Mouse (Mus musculus) intestine, embryonic 14.5 days (tissue): Measurements from ENCODE around the gene Cers2. TPM values are rescaled to one million over a fixed set of nuclear protein-coding genes. Genes with fewer than 3 reads are reported as not detected.

ENCODE experiments used
- ATAC-seq: fragments of 200-750 bp; cut with Nextera tagmentation; replicated peaks from 2 replicates; pipeline ENCODE4 v1.8.0; 2017; ENCODE audit warnings: low read depth, moderate number of reproducible peaks, moderate TSS enrichment, moderate library complexity; ENCODE audit not compliant: low FRiP score, low TSS enrichment
- DNase-seq: peaks from one replicate; pipeline ENCODE4 v3.0.0-alpha.2; 2018; ENCODE audit warnings: low spot score
- H3K27ac ChIP-seq: fragments of 300-500 bp; sonication (generic); 2 replicates; pipeline ENCODE4 v1.5.1; 2014; ENCODE audit warnings: low read depth, mild to moderate bottlenecking, control low read depth
- H3K27me3 ChIP-seq: fragments of 300-500 bp; sonication (generic); replicated peaks from 2 replicates; pipeline ENCODE4 v1.6.1; 2014; ENCODE audit warnings: low read length, control low read depth; ENCODE audit not compliant: control insufficient read depth, insufficient read depth
- H3K36me3 ChIP-seq: fragments of 300-500 bp; sonication (generic); 2 replicates; pipeline ENCODE4 v1.6.1; 2014; ENCODE audit warnings: low read length, control low read depth; ENCODE audit not compliant: control insufficient read depth, insufficient read depth
- H3K4me1 ChIP-seq: fragments of 300-500 bp; sonication (generic); replicated peaks from 2 replicates; pipeline ENCODE4 v1.6.1; 2014; ENCODE audit warnings: low read length, control low read depth, mixed read lengths; ENCODE audit not compliant: control insufficient read depth, insufficient read depth
- H3K4me2 ChIP-seq: fragments of 300-500 bp; sonication (generic); 2 replicates; pipeline ENCODE4 v1.6.1; 2014; ENCODE audit warnings: low read length
- H3K4me3 ChIP-seq: fragments of 300-500 bp; sonication (generic); 2 replicates; pipeline ENCODE4 v1.5.1; 2014; ENCODE audit warnings: low read depth, low read length, control low read depth, mixed read lengths
- H3K9ac ChIP-seq: fragments of 300-500 bp; sonication (generic); 2 replicates; pipeline ENCODE4 v1.6.1; 2014; ENCODE audit warnings: mild to moderate bottlenecking, low read length
- H3K9me3 ChIP-seq: fragments of 300-500 bp; sonication (generic); 2 replicates; pipeline ENCODE4 v1.6.1; 2016; ENCODE audit warnings: low read length, control low read depth; ENCODE audit not compliant: control insufficient read depth
- WGBS: fragments of 180-500 bp; shearing (Covaris S2); extraction: QIAGEN DNeasy Blood & Tissue Kit; methylation state at CpG from one replicate; pipeline ENCODE4 v1.1.7; 2014; 5-methylcytosine and 5-hydroxymethylcytosine counted together
- polyA plus RNA-seq: library from polyadenylated mRNA; unstranded; fragments of >200 nt; fragmentation: Nextera tagmentation; extraction: Ambion mirVana; gene quantifications from 2 replicates; pipeline ENCODE4 v1.2.1, GENCODE M21; 2014

Cers2 gene
- polyA plus RNA-seq, 1 experiment from 2014 or later = 130 TPM

DNA sequence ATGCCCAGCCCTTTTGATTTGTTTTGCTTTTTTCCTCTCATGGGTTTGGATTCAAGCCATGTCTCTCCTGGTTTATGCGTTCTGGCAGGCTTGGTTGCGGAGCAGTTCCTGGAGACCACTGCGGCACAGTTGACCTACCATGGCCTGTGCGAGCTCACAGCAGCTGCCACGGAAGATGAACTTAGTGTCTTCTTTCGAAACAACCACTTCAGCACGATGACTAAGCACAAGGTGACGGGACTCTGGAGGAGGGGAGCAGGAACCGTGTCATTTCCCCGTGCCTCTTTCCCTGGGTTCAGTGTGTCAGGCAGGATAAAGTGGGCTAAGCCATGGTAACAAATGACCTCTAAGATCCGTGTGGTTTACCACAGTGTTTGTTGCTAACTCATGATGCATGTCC, 21.1 kb upstream of the Cers2 start:
- Histone ChIP-seq H3K36me3 (peaks cover 43% of the 10 kb centered on the region), H3K9me3 (no peaks in the 10 kb centered on the region), H3K4me1 (0 out of 2 replicates have a peak, but pooled peaks cover 3% of the 10 kb centered on the region), H3K9ac (no peak overlapping the region), H3K4me3 (no peak overlapping the region), H3K27ac (no peak overlapping the region), H3K4me2 (no peak overlapping the region), H3K27me3 (no peaks in the 10 kb centered on the region)
- 73% methylated on average over 11 of the region's 11 CpGs for WGBS
- DNase-seq (no peak), ATAC-seq (no peak)

DNA sequence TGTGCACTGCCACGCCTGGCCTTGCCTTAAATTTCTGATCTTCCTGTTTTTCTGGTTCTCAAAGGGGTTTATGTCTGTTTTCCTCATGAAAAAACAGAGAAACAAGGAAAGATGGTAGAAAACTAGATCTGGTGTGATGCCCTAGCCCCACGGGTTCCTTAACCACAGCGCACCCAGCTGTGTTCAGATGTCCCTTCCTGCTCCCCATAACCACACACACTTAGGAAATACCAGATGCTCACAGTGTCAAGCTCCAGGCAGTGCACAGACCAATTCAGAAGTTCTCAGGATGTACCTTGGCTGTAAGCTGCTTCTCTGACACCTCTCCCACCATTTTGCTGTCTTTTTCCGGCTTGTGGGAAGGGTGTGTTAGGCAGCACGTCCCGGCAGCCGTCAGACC, 20.3 kb upstream of the Cers2 start:
- Histone ChIP-seq H3K27me3 (no peaks in the 10 kb centered on the region), H3K36me3 (peaks cover 39% of the 10 kb centered on the region), H3K4me1 (0 out of 2 replicates have a peak, but pooled peaks cover 3% of the 10 kb centered on the region), H3K27ac (no peak overlapping the region), H3K4me3 (no peak overlapping the region), H3K9ac (no peak overlapping the region), H3K4me2 (no peak overlapping the region), H3K9me3 (no peaks in the 10 kb centered on the region)
- DNase-seq (no peak), ATAC-seq (no peak)
- WGBS = 88% methylated on average over 7 of the region's 7 CpGs

DNA sequence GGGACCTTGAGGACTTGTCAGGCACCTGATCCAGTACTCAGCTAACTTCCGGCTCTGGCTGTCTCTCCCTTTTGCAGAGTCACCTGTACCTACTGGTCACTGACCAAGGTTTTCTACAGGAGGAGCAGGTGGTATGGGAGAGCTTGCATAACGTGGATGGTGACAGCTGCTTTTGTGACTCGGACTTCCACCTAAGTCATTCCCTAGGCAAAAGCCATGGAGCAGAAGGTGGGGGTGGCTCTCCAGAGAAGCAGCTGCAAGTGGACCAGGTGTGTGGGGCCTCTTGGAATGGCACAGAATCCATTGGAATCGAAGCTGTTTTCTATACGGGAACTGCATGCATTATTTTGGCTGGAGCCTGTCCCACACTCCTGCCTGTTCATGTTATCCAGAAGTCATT, 19.9 kb upstream of the Cers2 start:
- ATAC-seq = no peak

DNA sequence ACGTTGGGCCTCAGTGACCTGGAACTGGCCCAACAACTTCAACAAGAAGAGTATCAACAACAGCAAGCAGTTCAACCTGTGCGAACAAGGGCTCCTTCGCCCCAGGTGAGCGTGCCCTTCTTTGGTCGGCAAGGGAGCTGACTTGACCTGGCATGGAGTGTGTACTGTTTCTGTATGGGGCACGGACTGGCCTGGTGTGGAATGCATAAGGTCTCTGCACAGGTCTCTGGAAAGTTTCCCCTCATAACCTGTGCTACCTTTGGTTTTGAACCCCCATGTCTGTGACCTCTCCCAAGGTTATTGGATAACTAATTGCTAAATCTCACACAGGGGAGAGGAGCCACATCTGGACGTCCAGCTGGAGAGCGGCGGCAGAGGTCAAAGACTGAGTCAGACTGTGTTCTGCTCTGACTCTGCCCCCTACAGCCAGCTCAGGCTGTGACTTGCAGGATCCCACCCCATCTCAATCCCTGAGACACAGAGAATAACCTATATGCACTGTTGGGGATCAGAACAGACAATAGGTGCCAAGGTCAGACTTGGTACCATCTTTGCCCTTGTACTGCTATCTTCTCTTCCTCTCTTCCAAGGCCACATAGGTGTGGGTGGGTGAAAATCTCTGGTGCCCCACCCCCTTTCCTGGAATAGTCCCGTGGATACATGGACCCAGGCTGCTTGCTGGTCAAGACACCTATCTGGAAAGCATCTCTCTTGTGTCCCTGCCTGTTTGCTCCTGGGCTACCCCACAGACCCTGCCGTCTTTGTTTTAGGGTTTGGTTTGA, 19.1 kb upstream of the Cers2 start:
- Histone ChIP-seq H3K27ac (no peak overlapping the region), H3K9me3 (no peaks in the 10 kb centered on the region), H3K4me2 (no peak overlapping the region), H3K9ac (no peak overlapping the region), H3K36me3 (peaks cover 39% of the 10 kb centered on the region), H3K4me3 (no peak overlapping the region), H3K4me1 (no peaks in the 10 kb centered on the region), H3K27me3 (no peaks in the 10 kb centered on the region)
- DNase-seq (no peak), ATAC-seq (no peak)
- WGBS = 78% methylated on average over 11 of the region's 11 CpGs

More for the DNA sequence above, 19.9 kb upstream of the Cers2 start:
- Histone ChIP-seq H3K4me3 (no peak overlapping the region), H3K4me2 (no peak overlapping the region), H3K27me3 (no peaks in the 10 kb centered on the region), H3K9ac (no peak overlapping the region), H3K27ac (no peak overlapping the region), H3K36me3 (peaks cover 39% of the 10 kb centered on the region), H3K9me3 (no peaks in the 10 kb centered on the region), H3K4me1 (0 out of 2 replicates have a peak, but pooled peaks cover 3% of the 10 kb centered on the region)
- WGBS = 84% methylated on average over 5 of the region's 5 CpGs
- DNase-seq = no peak

DNA sequence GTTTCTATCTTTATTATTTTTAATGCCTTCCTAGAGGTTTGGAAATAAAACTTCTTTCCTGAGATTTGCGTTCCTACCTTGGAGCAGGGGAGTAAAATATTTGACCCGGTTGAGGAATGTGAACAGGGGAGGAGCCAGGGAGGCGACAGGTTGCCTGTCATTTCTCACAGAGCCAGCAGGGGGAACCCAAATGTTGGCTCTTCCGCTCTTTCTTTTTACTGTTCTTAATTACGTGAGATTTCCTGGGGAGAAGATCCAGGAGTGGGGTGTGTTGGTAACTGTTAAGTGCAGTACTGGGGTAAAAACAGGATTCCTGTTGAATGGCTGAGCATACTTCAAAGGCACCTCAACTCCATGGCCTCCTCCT, 18.5 kb upstream of the Cers2 start:
- Histone ChIP-seq H3K27ac (no peak overlapping the region), H3K4me1 (no peaks in the 10 kb centered on the region), H3K9me3 (no peaks in the 10 kb centered on the region), H3K27me3 (no peaks in the 10 kb centered on the region), H3K4me2 (no peak overlapping the region), H3K9ac (no peak overlapping the region), H3K36me3 (peaks cover 39% of the 10 kb centered on the region), H3K4me3 (no peak overlapping the region)
- ATAC-seq = no peak
- peak; percentile 65 for DNase-seq
- 6% methylated on average over 5 of the region's 5 CpGs for WGBS

DNA sequence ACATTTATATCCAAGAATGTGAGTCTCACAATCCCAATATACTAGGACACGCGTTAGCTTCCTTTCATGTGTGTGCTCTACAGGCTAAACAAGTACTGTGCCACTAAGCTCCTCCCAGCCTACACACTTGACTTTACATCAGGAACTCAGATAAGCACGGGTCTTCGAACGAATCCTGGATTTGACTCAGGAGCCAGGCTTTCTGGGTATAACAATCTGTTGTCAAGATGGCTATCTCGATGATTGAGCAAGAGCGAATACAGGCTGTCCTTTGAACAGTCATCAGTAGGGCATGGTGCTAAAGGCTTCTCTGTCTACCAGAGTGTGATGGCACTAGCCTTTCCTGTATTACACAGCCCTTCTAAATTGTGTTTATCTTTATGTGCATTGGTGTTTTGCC, 16.6 kb upstream of the Cers2 start:
- no peak overlapping the region for H3K27ac ChIP-seq
- ATAC-seq = no peak

DNA sequence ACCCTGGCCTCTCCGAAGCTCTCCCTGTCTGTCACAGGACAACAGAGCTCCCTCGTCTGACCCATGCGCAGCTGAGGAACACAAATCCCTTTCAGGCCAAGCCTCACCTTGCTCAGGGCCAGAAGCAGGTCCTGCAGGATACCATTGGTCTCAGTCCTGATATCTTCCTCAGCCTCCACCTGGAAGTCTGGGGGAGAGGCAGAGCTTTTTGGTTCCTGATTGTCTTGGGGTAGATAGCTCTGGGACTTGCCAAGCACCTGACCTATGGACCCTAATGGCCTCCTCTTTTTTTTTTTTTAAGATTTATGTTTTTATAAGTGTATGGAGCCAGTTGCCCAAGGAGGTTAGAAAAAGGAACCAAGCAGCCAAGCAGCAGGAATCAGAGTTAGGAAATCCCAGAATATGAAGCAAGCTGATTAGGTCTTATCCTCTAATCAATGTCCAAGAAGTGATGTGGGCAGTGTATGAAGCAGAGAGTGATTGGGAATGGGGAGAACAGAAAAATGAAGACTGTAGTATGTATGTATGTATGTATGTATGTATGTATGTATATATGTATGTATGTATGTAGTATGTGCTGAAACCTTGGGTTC, 13.3 kb upstream of the Cers2 start:
- H3K9ac ChIP-seq = no peak overlapping the region
- no peak for DNase-seq
- no peak overlapping the region for H3K4me3 ChIP-seq
- WGBS = 87% methylated on average over 3 of the region's 3 CpGs
- no peak; the same call in 1 of the 2 replicates for ATAC-seq
- no peaks in the 10 kb centered on the region for H3K4me1 ChIP-seq
- no peak overlapping the region for H3K4me2 ChIP-seq
- H3K9me3 ChIP-seq = no peaks in the 10 kb centered on the region
- H3K27me3 ChIP-seq = no peaks in the 10 kb centered on the region
- H3K36me3 ChIP-seq = no peaks in the 10 kb centered on the region
- H3K27ac ChIP-seq = no peak overlapping the region

More for the DNA sequence above, 16.6 kb upstream of the Cers2 start:
- Histone ChIP-seq H3K4me2 (no peak overlapping the region), H3K9ac (no peak overlapping the region), H3K4me1 (no peaks in the 10 kb centered on the region), H3K27me3 (no peaks in the 10 kb centered on the region), H3K4me3 (no peak overlapping the region), H3K36me3 (peaks cover 26% of the 10 kb centered on the region), H3K9me3 (no peaks in the 10 kb centered on the region)
- 85% methylated on average over 7 of the region's 7 CpGs for WGBS
- DNase-seq = no peak

DNA sequence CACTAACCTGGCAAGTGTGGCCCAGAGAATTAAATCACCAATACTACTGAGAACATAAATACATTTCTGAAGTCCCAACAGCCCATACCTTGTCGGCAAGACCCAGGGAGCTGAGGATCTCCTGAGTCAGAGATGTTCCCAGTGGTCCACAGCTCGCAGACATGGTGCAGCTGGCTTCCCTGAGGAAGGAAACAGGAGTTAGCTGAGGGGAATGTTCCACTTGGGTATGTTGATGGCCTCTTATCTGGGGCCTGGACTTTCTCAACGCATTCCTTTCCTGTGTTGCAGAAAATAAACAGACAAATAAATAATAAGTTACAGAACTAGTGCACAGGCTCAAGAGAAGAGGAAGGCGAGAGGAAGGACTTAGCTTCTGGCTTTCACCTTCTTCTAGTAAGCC, 8.3 kb upstream of the Cers2 start:
- H3K36me3 ChIP-seq = no peaks in the 10 kb centered on the region
- H3K27ac ChIP-seq = no peak overlapping the region
- no peak overlapping the region for H3K4me2 ChIP-seq
- no peak overlapping the region for H3K4me3 ChIP-seq
- H3K9me3 ChIP-seq = no peaks in the 10 kb centered on the region
- H3K9ac ChIP-seq = no peak overlapping the region
- DNase-seq = no peak
- ATAC-seq = no peak
- WGBS = 68% methylated on average over 4 of the region's 4 CpGs
- H3K27me3 ChIP-seq = no peaks in the 10 kb centered on the region
- no peaks in the 10 kb centered on the region for H3K4me1 ChIP-seq

DNA sequence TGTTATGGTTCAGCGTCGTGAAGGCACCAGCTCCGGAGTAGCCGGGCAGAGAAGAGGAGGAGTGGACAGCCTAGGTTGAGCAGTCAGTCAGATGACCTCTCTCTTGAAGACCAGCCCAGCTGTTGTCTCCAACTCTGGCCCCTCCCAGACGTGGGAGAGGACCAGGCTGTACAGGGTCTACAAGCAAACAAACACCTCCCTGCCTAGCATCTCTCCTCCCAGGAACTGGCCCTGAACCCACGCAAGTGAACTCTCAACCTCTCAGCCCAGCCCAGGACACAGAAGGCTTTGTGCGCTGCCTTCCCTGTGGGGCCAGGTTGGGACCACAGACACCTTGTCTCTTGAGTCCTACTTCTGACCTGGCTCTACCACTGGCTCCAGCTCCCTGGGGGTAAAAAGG, 7.5 kb upstream of the Cers2 start, which contains the start of gene Anxa9:
Gene Anxa9, minus strand, starts transcription at position 77 of the 400 bp plus-strand sequence.
- no peak within 1 kb of the TSS for H3K4me2 ChIP-seq
- WGBS = 47% methylated on average over 7 of the region's 7 CpGs
- no peak within 1 kb of the TSS for H3K4me3 ChIP-seq
- ATAC-seq (peak; percentile 18; the same call in 1 of the 2 replicates), DNase-seq (no peak)
- H3K4me1 ChIP-seq = no peaks in the 10 kb centered on the region
- no peaks in the 10 kb centered on the region for H3K27me3 ChIP-seq
- H3K36me3 ChIP-seq = no peaks in the 10 kb centered on the region
- no peak within 1 kb of the TSS for H3K9ac ChIP-seq
- no peaks in the 10 kb centered on the region for H3K9me3 ChIP-seq
- no peak within 1 kb of the TSS for H3K27ac ChIP-seq
